Mouse (Mus musculus): ENCODE results near the gene Tnfaip8l1.

Gene Tnfaip8l1

GRCm38 (mm10) chr17:56175416-56175815 is 13.1 kb downstream of the Tnfaip8l1 start:
- no peak for DNase-seq (ENCODE audit: low read depth, low spot score)

GRCm38 (mm10) chr17:56182975-56183657 is 20.8 kb downstream of the Tnfaip8l1 start:
- no peak for DNase-seq (ENCODE audit: low read depth, low spot score)

GRCm38 (mm10) chr17:56183658-56184103 is 21.4 kb downstream of the Tnfaip8l1 start, which contains the start of gene Mydgf:
Mydgf (minus strand) TSS chr17:56183920.
- DNase-seq (ENCODE audit: low read depth, low spot score), result peak; percentile 88

GRCm38 (mm10) chr17:56185281-56186141 is 23.2 kb downstream of the Tnfaip8l1 start:
- no peak for DNase-seq (ENCODE audit: low read depth, low spot score)

GRCm38 (mm10) chr17:56191266-56191665 is 29.0 kb downstream of the Tnfaip8l1 start:
- no peak for DNase-seq (ENCODE audit: low read depth, low spot score)

- DNase-seq (ENCODE audit: low read depth, low spot score), result no peak
These were observed 32.1 kb downstream of the Tnfaip8l1 start for GRCm38 (mm10) chr17:56194357-56194756.

- no peak for DNase-seq (ENCODE audit: low read depth, low spot score)
These were observed 32.5 kb downstream of the Tnfaip8l1 start for GRCm38 (mm10) chr17:56194765-56195164.

- no peak for DNase-seq (ENCODE audit: low read depth, low spot score)
These were observed 34.6 kb downstream of the Tnfaip8l1 start for GRCm38 (mm10) chr17:56196860-56197259.

- DNase-seq (ENCODE audit: low read depth, low spot score), result no peak
These were observed 38.3 kb downstream of the Tnfaip8l1 start for GRCm38 (mm10) chr17:56200586-56200985.

- DNase-seq (ENCODE audit: low read depth, low spot score), result no peak
These were observed 39.4 kb downstream of the Tnfaip8l1 start for GRCm38 (mm10) chr17:56201642-56202041.

- no peak for DNase-seq (ENCODE audit: low read depth, low spot score)
These were observed 40.2 kb downstream of the Tnfaip8l1 start for GRCm38 (mm10) chr17:56202476-56202875.

GRCm38 (mm10) chr17:56203729-56204128 is 41.5 kb downstream of the Tnfaip8l1 start:
- DNase-seq (ENCODE audit: low read depth, low spot score), result no peak

- no peak for DNase-seq (ENCODE audit: low read depth, low spot score)
These were observed 44.1 kb downstream of the Tnfaip8l1 start for GRCm38 (mm10) chr17:56206276-56206884.

- no peak for DNase-seq (ENCODE audit: low read depth, low spot score)
These were observed 44.9 kb downstream of the Tnfaip8l1 start for GRCm38 (mm10) chr17:56206986-56207674.

- DNase-seq (ENCODE audit: low read depth, low spot score), result no peak
These were observed 45.8 kb downstream of the Tnfaip8l1 start for GRCm38 (mm10) chr17:56207963-56208530.

GRCm38 (mm10) chr17:56208821-56209220 is 46.5 kb downstream of the Tnfaip8l1 start:
- no peak for DNase-seq (ENCODE audit: low read depth, low spot score)

- no peak for DNase-seq (ENCODE audit: low read depth, low spot score)
These were observed 48.8 kb downstream of the Tnfaip8l1 start for GRCm38 (mm10) chr17:56211090-56211489.

- DNase-seq (ENCODE audit: low read depth, low spot score), result no peak
These were observed 50.4 kb downstream of the Tnfaip8l1 start for GRCm38 (mm10) chr17:56212676-56213075.

- no peak for DNase-seq (ENCODE audit: low read depth, low spot score)
These were observed 52.0 kb downstream of the Tnfaip8l1 start for GRCm38 (mm10) chr17:56214229-56214628.

GRCm38 (mm10) chr17:56217670-56218069 is 55.4 kb downstream of the Tnfaip8l1 start:
- no peak for DNase-seq (ENCODE audit: low read depth, low spot score)
